Mouse (Mus musculus) kidney, postnatal 25 days (tissue): ENCODE data around the gene C2cd4c.

Experiments
- DNase-seq, 2 experiments: peaks; one replicate each; pipeline ENCODE4 v3.0.0; 2021; ENCODE audit warnings: mixed read lengths in 2 of 2

Gene C2cd4c

DNA sequence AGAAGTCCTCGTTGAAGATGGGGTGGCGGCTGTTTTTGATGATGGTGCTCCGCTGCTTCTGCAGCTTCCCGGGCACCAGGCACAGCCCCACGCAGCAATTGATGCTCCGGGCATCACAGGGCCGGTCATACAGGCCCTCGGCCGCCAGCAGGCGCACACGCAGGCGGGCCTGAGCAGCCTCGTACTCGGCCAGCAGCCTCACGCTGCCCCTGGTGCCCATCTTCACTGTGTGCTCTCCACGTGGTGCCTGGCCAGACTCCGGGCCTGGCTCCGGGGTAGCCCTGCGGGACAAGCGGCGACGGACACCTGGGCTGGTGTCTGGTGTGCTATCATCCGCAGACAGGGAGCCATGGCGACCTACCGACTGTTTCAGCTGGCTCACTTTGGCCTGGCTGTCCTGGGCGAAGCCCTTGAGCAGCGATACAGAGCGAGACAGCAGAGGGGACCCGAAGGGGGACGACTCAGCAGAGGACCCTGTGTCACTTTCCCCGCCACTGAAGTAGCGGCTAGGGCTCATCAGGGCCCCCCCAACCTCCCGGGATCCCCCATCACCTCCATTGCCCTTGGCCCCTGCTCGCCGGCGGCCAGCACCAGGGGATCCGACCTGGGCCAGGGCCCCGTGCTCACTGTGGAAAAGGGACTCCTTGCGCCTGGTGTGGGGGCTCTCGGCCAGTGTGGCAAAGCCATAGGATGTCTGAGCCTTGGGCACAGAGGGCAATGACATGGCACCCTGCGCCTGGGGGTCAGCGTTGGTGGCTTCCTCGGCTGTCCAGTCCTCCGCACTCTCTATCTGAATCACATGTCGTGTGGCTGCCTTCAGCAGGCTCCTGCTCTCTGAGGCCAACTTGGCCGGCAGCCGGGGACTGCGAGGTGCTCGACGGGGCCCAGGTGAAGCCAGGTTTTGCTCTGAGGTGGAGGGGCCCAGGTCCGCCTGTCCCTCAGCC, 1.4 kb downstream of the C2cd4c start:
- no peak for DNase-seq

DNA sequence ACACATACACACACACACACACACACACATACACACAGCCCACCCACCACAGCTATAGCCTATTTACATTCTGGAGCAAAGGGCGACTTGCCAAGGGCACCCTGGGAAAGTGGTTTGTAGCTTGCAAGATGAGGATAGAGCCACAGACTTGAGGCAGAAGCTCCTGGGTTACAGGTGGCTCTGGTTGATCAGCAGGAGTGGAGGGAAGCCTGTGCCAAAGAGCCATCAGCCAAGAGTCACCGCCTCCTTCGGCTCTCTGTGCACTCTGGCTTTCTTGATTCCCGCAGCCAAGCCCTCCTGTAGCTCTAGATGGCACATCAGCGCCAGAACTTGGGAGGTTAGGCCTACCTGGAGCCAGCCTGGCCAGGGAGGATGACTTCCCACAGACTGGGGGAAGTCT, 2.5 kb downstream of the C2cd4c start:
- DNase-seq = no peak

DNA sequence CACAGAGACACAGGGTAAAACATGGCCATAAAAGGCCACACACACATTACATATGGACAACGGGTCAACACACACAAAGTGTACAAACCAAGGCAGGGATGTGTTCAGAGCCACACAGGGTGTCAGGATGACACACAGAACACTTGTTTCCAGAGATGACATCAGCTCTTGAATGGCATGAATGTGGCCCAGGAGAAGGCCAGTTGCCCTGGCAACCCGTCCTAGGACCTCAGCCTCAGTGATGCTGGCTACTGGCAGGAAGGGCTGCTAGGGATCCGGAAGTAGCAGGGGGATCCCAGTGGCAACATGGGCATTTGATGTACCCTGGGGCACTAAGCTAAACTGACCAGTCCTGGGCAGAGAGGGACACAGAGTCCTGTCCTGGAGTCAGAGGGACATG, 4.5 kb downstream of the C2cd4c start:
- DNase-seq = no peak

DNA sequence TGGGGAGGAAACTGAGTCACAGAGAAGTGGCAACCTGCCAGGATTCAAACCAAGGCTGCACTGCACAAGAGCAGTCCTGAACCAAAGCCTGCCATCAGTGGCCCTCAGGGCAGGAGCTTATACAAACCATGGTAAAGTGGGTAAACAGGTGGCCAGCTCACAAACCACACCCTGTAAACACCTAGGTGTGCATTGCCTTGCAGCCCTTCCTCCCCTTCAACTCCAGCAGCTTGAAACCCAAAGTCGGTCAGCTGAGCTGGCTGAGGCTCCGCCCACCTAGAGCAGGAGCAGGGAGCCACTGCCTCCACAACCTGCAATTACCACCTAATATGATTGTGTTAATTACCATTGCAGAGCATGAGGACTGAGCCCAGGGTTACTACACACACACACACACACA, 5.9 kb downstream of the C2cd4c start:
- no peak for DNase-seq

DNA sequence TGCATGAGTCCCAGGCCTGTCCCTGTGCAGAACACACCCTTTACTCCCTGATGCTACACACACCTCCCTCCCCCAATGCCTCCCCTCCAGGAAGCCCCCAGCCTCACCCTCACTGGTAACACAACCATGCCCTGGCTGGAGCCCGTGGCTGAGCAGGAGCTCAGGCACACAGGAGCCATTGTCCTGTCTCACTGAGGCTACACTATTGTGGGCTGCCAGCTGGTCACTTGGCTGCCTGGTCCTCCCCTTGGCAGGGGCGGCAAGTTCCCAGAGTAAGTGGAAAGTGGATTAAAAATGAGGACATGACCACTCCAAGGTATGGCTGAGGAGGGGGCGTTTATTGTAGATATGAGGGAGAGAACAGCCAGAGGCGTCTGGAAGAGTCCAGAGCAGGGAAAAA, 7.3 kb downstream of the C2cd4c start:
- no peak for DNase-seq

DNA sequence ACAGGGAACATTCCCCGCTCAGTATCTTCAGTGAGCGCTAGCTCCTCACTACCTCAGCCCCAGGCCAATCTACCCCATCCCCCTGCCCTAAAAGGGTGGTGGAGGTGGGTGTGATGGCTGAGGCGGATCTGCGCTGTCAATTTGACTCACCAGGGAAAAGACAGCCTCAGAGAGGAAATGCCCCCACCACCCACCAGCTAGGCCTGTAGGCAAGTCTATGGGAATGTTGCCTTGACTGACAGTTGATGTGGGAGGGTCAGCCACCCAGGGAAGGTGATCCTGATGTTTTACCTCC, 15.9 kb downstream of the C2cd4c start:
- no peak for DNase-seq

DNA sequence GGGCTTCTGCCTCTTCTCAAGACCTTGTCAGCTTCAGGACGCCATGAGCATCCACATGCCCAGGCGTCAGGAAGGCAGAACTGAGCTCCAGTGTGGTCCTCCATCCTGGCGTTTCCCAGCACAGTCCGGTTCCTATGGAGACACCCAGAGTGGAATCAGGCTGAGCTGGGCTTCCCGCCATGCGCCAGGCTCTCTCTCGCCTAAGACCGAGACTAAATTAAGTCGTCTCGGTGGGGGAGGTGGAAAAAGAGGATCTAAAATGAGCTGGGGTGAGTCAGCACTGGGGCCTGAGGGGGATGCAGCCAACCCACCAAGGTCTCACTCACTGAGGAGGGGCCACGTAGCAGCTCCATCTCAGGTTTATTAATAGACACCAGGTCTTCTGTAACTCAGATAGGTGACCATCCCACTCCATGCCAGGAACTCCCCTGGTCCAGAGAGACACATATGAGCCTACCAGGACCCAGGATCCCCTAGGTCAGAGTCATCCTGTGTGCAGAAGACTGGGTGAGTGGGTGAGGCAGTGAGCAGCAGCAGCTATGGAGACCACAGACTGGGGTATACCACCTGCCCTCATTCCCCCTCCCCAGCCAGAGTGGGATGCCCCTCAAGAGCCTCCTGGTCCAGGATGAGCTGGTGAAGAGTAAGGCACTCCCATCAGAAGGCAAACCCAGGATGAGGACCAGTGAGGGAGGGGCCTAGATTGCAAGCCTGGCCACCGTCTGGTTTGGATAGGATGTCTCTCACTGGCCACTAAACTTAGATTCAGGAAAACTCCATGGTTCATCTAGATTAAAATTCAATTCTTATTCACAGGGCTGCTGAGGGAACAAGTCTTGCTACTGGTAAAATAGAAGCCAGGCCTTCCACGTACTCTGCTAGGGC, 16.5 kb downstream of the C2cd4c start:
- DNase-seq = no peak

DNA sequence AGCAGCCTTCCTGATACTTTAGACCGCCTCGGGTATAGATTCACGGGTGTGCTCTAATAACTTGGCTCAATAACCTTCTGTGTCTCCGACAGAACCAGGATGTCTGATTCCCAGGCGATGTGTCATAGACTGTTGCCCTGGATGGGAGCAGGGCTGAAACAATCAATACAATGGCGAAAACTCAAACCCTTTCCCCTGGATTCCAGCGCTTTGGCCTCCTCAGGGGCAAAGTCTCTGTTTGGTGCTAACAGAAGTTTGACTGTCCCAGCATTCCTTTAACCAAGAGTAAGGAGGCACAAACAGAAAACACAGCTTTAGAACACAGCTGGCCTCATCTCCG, 18.3 kb downstream of the C2cd4c start:
- DNase-seq = no peak

DNA sequence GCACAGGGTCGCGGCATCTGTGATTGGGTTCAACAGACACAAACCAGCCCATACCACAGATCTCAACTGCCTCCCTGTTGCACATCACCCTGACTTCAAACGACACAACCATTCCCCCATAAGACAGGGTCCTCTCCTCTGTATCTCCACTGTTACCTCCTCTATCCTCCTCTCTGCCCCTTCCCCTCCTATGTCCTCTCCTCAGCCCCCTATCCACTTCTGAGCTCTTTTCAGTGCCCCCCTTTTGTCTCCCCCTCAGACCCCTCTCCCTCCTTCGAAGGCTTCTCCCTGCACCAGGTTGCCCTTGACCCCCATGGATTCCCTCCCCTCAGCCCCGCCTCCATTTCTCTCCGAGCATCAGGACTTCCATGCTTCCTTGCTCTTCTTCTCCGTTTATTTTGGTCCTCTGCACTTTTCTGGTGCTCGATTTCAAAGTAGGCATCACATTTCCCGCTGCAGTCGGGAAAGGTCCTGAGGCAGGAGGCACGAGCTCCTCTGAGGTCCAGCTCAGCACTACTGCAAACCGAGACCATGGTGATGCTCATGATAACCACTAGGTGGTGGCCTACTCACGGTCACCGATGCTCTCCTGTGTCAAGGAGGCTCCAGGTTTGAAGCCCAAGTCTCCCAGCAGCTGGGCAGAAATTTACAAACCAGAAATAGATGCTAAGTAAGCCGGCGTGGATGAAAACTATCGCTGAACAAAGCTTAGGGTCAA, 18.8 kb downstream of the C2cd4c start:
- peak; percentile 61 to 69 for DNase-seq

DNA sequence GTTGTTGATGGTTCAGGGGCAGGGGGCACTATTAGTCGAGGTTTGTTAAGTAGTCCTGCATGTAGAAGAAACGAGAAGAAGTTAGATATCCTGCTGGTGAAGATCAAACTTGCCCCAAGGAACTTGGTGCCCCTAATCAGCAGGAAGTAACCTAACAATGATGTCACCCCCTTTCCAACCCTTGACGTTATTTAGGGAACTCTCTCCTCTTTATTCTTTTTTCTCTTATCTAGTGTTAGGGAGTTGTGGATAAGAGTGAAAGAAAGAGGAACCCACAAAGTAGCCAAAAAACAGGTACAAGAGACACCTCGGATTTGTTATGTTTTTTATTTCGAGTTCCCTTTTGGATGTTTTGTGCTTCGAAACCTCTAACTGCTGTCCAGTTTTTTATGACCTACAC, 19.7 kb downstream of the C2cd4c start:
- no peak for DNase-seq

DNA sequence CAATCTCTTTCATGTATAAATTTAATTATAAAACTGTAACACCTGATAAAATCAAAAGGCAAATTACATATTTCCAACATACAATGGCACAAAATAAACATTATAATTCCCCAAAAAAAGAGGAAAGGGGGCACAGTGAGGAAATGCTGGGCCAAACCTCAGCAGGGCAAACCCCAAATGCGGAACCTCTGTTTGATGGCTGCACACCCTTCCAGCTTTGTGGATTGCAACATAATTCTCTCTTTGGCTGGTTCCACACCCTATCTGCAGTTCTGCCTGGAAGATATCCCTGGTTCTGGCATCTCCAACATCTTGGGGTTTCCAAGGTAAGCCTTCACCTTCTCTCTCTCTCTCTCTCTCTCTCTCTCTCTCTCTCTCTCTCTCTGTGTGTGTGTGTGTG, 23.1 kb downstream of the C2cd4c start:
- peak in 1 of 2 experiments; percentile 13 for DNase-seq

DNA sequence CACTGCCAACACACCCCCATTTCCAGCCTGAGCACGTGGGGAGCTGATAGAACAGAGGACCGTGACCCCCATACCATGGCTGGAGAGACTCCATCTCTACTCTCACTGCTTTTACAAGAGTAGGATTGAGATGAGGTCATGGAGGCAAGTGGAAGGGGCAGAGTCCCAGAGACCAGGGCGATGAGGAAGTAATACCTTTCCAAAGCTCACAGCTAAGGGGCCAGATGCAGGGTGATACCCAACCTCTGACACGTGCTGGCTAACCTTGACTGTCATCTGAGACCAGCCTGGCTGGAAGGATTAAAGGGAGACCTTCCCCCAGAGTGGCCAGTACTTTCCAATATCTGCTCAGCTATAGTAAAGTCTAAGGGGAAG, 26.1 kb downstream of the C2cd4c start:
- peak in 1 of 2 experiments; percentile 24 for DNase-seq

DNA sequence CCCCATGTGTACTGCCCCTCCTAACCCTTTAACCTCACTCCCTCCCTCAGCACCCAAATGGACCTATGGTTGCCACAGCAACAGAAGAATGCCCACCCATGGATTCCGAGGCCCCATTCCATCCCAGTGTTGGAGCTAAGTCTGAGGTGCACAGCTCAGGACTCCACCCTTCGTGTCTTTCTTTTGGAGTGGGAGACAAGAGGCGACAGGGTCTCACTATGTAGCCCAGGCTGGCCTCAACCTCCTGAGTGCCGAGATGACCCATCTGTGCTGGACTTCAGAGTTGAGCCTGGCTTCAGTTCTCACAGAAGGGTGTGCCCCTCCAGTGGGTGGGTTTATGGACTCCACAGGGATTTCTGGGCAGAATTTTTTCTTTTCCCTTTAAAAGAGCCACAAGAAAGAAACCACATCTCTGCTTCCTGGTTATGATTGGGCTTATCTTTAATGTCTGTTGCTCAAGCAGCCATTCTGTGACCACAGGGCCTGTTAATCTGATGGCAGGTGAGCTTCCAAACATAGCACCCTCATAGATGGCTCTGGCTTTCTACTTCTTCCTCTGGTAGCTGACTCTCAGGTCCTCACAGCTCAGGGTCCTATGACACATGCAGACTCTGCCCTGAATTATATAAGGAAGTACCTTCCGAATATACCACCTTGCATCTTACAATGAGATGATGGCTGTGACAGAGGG, 26.6 kb downstream of the C2cd4c start, which contains the start of gene Theg:
Theg (minus strand) TSS at position 271 of the 691 bp plus-strand sequence.
- DNase-seq = peak in 1 of 2 experiments; percentile 17

DNA sequence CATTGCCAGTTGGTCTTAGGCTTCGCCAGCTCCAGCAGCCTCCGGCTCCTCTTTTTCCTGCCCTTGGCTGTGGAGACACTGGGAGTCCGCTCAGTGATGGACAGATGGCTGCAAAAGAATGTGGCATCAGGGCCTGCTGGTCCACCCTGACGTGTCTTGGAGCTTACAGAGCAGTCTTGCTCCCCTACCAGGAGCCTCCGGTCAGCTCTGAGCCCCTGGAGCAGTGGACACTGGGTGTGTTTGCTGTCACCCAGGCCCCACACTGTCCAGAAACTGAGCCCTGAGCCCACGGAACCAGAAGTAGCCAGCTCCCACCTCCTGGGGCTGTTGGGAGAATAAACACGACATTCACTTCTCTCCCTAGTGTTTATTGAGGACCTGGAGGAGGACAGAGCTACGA, 27.6 kb downstream of the C2cd4c start:
- DNase-seq = peak in 1 of 2 experiments; percentile 28

DNA sequence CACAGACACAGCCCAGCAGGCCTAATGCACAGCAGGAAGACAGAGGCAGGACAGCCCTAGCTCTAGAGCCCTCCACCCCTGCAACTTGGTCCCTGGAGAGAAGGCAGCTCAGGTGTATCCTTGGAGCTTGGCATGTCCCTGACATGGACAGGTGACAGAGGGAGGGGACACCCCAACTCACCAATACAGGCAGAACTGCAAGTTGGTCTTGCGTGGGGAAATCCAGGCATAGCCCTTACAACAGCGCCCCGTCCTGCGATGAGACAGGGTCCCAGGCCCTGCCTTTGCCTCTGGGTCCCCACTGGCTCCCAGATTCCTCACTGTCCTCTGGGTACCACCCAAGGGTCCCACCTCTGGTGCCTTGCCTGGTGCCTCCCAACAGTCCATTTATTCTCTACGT, 28.1 kb downstream of the C2cd4c start:
- peak in 1 of 2 experiments; percentile 31 for DNase-seq

DNA sequence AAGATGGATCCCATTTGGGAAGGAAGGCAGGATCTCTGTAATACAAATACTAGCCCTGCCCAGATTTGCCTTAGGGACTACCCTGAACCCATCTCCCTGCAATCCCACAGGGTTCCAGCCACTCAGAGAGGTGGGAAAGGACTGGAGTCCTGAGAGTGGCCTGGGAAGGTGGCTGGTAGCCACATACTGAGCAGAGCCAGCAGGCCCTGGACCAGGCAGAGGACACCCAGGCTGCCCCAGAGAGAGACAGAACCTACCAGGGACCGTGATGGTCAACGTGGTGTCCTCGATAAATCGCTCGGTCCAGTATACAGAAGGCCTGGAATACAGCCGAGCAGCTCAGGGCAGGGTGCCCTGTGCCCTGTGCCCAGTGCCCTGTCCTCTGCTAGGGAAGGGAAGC, 28.7 kb downstream of the C2cd4c start:
- DNase-seq = peak in 1 of 2 experiments; percentile 14

DNA sequence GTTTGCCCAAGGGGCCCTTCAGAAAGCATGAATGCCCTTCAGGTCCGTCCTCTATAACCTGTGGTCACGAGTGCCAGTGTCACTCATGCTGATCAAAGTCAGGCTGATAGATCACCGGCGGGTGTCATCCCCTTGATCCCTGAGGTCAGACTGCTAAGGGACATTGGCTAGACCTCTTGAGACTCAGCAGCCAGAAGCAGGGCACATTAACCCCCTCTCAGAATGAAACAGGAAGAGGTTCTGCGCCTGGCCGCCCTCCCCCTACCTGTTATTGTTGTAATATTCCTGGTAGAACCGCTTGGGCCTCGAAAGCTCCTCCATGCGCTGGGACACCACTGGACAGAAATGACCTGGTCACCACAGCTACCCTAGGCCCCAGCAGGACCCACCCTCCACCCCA, 29.4 kb downstream of the C2cd4c start:
- peak in 1 of 2 experiments; percentile 33 for DNase-seq

DNA sequence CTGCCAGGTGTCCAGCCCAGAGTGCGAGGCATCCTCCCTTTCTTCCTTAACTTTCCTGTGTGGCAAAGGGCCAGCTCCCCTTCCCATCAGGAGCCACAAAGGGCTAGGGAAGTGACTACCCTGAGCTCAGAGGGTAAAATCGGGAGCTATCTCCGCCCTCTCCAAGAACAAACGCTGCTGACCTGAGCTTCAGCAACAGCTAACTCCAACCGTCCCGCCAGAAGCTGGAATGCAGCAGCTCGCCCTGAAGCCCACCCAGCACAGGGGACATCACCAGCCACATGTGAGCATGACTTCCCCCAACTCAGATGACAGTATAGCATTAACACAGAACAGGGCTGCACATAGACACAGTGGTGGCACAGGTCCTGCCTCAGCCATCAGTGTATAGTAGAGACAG, 29.8 kb downstream of the C2cd4c start:
- DNase-seq = peak in 1 of 2 experiments; percentile 21

DNA sequence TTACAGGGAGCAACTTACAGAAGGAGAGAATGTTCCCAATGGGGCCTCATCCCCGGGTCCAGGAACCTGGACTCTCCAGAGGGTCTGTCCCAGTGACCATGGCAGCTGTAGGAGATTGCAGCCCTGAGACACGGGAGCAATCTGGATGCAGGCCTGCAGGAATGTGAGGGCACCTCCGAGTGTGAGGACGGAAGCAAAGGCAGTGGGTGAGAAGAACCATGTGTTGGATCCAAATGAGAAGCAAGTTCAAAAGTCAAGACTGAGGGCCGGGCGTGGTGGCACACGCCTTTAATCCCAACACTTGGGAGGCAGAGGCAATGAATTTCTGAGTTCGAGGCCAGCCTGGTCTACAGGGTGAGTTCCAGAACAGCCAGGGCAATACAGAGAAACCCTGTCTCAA, 32.3 kb downstream of the C2cd4c start:
- peak in 1 of 2 experiments; percentile 19 for DNase-seq

DNA sequence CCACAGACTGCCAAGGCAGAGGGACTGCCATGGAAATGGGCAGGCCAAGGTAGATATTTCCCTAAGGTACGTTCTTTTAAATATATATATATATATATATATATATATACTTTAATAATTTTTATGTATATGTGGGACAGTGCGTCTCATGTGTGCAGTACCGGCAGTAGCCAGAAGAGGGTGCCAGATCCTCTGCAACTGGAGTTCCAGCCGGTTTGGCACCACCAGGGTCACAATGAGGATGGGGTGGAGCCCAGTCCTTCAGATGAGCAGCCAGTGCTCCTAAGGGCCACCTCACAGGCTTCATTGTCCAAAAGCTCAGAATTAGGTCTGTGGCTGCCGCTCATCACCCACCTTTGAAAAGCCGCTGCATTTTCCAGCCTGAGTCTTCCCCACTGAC, 33.0 kb downstream of the C2cd4c start:
- DNase-seq = peak; percentile 43 to 51

DNA sequence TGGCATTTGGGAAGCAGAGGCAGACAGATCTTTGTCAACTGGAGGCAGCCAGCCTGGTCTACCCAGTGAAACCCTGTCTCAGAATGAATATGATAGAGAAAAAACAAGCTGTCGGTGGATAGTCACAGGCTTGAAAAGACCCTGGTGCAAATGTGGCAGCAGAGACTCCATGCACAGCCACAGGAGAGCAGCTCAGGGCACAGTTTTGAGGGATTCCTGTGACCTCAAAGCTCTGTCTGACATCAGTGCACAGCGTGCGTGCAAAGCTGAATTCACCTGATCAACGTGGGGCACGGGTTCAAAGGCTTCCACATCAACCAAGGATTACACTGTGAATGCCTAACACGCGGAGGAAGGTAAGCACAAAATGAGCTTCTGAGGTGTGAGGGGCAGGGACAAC, 33.5 kb downstream of the C2cd4c start:
- DNase-seq = peak in 1 of 2 experiments; percentile 18

DNA sequence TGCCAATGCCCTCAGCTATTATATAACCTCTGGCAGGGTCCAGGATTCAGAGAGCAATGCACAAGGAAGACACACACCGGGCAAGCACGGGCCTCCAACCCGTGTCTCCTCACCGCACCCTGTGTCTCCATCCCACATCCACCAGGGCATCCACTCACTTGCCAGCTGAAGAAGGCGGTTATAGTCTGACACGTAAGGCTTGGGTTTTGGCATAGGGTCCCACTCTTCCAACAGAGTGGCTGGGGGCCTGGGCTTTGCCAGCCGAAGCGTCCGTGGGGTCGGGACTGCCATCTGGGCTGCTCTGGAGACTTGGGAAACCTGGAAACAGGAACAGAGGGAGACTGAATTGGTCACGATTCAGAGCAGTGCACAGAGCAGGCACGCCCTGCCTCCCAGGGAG, 34.0 kb downstream of the C2cd4c start:
- peak in 1 of 2 experiments; percentile 14 for DNase-seq

DNA sequence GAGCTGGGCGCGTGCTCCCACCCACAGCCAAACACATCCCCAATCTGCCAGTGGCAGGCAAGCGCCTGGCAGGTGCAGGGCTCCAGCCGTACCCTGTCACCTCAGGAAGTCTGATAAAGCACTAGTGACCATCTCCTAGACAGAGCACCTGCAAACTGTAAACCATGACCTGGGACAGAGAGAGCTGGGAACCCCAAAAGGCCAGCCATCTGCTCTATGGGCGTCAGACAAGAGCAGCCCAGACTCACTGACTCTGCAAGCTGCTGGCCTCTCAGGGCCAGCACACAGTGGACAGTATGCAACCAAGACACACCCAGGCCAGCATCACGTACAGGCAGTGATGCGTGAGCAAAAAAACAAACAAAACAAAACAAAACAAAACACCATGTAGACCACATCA, 34.9 kb downstream of the C2cd4c start:
- peak in 1 of 2 experiments; percentile 12 for DNase-seq
